Mouse (Mus musculus): ENCODE results near the gene Megf11.

GRCm38 (mm10) chr9:64654723-64655122, 269.3 kb downstream of the Megf11 start:
- TF ChIP-seq GATA1 (IDR thresholded peaks at IDR 0.05; ENCODE audit: borderline replicate concordance, low read length) (no peak), FLI1 (IDR thresholded peaks at IDR 0.05; ENCODE audit: low read length) (no peak)

Measured in megakaryocyte, embryonic 14.5 days (primary cell).